Mouse (Mus musculus): ENCODE results near the gene Fras1. TPM values are rescaled to one million over a fixed set of nuclear protein-coding genes. Genes with fewer than 3 reads are reported as not detected.
A peak's percentile ranks its signal among the peaks of the same experiment; 100 is the strongest.

The Fras1 gene
- total and polyA plus RNA-seq, 2 experiments = 0.75 to 1.1 TPM

- Histone ChIP-seq H3K4me1 (ENCODE audit: control insufficient read depth, insufficient read depth, low read length) (peaks cover 2% of the 10 kb centered on the region; the same call in 1 of the 2 replicates), H3K36me3 (ENCODE audit: control insufficient read depth, insufficient read depth, low read length) (no peaks in the 10 kb centered on the region), H3K4me3 (ENCODE audit: insufficient read depth, low read depth, low read length) (no peak overlapping the region), H3K27ac (replicated peaks; ENCODE audit: insufficient read depth, low read depth, low read length) (no peak overlapping the region), H3K79me2 (ENCODE audit: control insufficient read depth, insufficient read depth, low read length) (no peaks in the 10 kb centered on the region), H3K27me3 (ENCODE audit: control insufficient read depth, insufficient read depth, low read length) (no peaks in the 10 kb centered on the region), H3K9ac (ENCODE audit: low read depth, low read length) (no peak overlapping the region)
- 81% methylated on average over 6 of the region's 6 CpGs for WGBS
- no peak for DNase-seq (ENCODE audit: extremely low read depth, low read depth, low spot score)
- TF ChIP-seq POLR2A (IDR thresholded peaks at IDR 0.05; ENCODE audit: extremely low read depth, insufficient read depth, low read length) (no peak), CTCF (IDR thresholded peaks at IDR 0.05; ENCODE audit: low read depth, low read length) (no peak)
Observed at GRCm38 (mm10) chr5:96516329-96516728, 142.6 kb downstream of the Fras1 start.

DNA sequence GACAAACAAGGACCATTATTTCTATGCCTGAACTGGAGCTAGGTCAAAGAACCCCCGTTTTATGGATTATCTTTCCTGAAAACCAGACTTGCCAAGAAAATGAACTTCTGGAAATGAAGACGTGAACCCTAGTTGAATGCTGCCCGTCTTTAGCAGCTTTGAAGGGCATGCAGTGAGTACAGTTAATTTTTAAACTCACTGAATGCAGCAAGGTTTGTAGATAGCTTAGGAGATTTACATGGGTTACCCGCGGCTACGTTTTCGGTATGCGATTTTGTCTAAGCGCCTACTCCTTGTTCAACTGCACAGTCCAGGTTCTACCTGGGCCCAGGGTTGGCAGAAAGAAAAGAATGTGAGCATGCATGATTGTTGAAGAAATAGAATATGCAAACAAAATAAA lies 147.8 kb downstream of the Fras1 start:
- peak; percentile 85 for DNase-seq (ENCODE audit: extremely low read depth, low read depth, low spot score)
- Histone ChIP-seq H3K4me1 (ENCODE audit: control insufficient read depth, insufficient read depth, low read length) (no peaks in the 10 kb centered on the region; the same call in 1 of the 2 replicates), H3K27me3 (ENCODE audit: control insufficient read depth, insufficient read depth, low read length) (no peaks in the 10 kb centered on the region), H3K79me2 (ENCODE audit: control insufficient read depth, insufficient read depth, low read length) (no peaks in the 10 kb centered on the region), H3K9ac (ENCODE audit: low read depth, low read length) (no peak overlapping the region), H3K4me3 (ENCODE audit: insufficient read depth, low read depth, low read length) (no peak overlapping the region), H3K36me3 (ENCODE audit: control insufficient read depth, insufficient read depth, low read length) (no peaks in the 10 kb centered on the region), H3K27ac (replicated peaks; ENCODE audit: insufficient read depth, low read depth, low read length) (no peak overlapping the region)
- TF ChIP-seq POLR2A (IDR thresholded peaks at IDR 0.05; ENCODE audit: extremely low read depth, insufficient read depth, low read length) (no peak), CTCF (IDR thresholded peaks at IDR 0.05; ENCODE audit: low read depth, low read length) (no peak)
- WGBS = 19% methylated on average over 9 of the region's 9 CpGs

- Histone ChIP-seq H3K36me3 (ENCODE audit: control insufficient read depth, insufficient read depth, low read length) (no peaks in the 10 kb centered on the region), H3K9ac (ENCODE audit: low read depth, low read length) (no peak overlapping the region), H3K27ac (replicated peaks; ENCODE audit: insufficient read depth, low read depth, low read length) (no peak overlapping the region), H3K27me3 (ENCODE audit: control insufficient read depth, insufficient read depth, low read length) (no peaks in the 10 kb centered on the region), H3K4me3 (ENCODE audit: insufficient read depth, low read depth, low read length) (no peak overlapping the region), H3K4me1 (ENCODE audit: control insufficient read depth, insufficient read depth, low read length) (no peaks in the 10 kb centered on the region; the same call in 1 of the 2 replicates), H3K79me2 (ENCODE audit: control insufficient read depth, insufficient read depth, low read length) (no peaks in the 10 kb centered on the region)
- TF ChIP-seq POLR2A (IDR thresholded peaks at IDR 0.05; ENCODE audit: extremely low read depth, insufficient read depth, low read length) (no peak), CTCF (IDR thresholded peaks at IDR 0.05; ENCODE audit: low read depth, low read length) (no peak)
- 83% methylated on average over 5 of the region's 5 CpGs for WGBS
- DNase-seq (ENCODE audit: extremely low read depth, low read depth, low spot score) = no peak
Observed at GRCm38 (mm10) chr5:96522909-96523409, 149.2 kb downstream of the Fras1 start.

DNA sequence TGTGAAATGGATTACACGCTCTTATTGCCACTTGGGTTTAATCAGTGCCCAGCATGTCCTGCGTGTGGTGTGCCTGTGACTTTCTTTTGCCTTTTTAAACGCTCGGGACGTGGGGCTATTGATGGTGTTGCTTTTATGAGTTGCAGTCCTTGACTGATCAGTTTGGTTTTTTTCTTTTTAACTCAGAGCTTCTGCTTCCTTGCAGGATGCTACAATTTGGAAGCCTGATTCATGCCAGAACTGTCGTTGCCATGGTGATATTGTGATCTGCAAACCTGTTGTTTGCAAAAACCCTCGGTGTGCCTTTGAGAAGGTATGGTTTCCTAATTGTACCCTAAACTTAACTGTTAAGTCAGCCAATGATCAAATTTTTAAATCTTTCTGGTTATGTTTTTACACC lies 154.5 kb downstream of the Fras1 start:
- TF ChIP-seq CTCF (IDR thresholded peaks at IDR 0.05; ENCODE audit: low read depth, low read length) = no peak
- no peak overlapping the region for H3K9ac ChIP-seq (ENCODE audit: low read depth, low read length)
- no peaks in the 10 kb centered on the region for H3K27me3 ChIP-seq (ENCODE audit: control insufficient read depth, insufficient read depth, low read length)
- H3K36me3 ChIP-seq (ENCODE audit: control insufficient read depth, insufficient read depth, low read length) = no peaks in the 10 kb centered on the region
- no peak overlapping the region for H3K27ac ChIP-seq (replicated peaks; ENCODE audit: insufficient read depth, low read depth, low read length)
- WGBS = 67% methylated on average over 7 of the region's 7 CpGs
- no peaks in the 10 kb centered on the region for H3K79me2 ChIP-seq (ENCODE audit: control insufficient read depth, insufficient read depth, low read length)
- DNase-seq (ENCODE audit: extremely low read depth, low read depth, low spot score) = no peak
- no peaks in the 10 kb centered on the region for H3K4me1 ChIP-seq (ENCODE audit: control insufficient read depth, insufficient read depth, low read length)
- no peak overlapping the region for H3K4me3 ChIP-seq (ENCODE audit: insufficient read depth, low read depth, low read length)

DNA sequence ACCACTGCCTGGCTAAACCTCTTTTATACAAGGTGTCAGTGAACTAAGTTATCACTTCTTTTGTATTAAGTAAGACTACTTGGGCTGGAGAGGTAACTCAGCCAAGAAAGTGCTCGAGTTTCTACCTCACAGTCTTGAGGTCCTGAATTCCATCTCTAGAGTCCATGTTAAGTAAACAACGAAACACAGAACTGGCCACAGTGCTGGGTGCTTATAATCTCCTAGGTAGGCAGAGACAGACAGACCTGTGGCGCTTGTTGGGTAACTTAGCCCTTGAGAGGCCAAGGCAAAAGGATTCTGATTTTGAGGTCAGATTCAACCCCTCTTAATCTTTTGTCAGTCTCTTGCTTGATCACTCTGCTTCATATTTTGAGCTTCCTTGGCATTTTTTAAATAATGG lies 156.8 kb downstream of the Fras1 start:
- 90% methylated on average over 3 of the region's 3 CpGs for WGBS
- TF ChIP-seq POLR2A (IDR thresholded peaks at IDR 0.05; ENCODE audit: extremely low read depth, insufficient read depth, low read length) (no peak), CTCF (IDR thresholded peaks at IDR 0.05; ENCODE audit: low read depth, low read length) (no peak)

GRCm38 (mm10) chr5:96531962-96532361 lies 158.2 kb downstream of the Fras1 start:
- H3K9ac ChIP-seq (ENCODE audit: low read depth, low read length) = no peak overlapping the region
- H3K4me1 ChIP-seq (ENCODE audit: control insufficient read depth, insufficient read depth, low read length) = peaks cover 6% of the 10 kb centered on the region
- H3K27ac ChIP-seq (replicated peaks; ENCODE audit: insufficient read depth, low read depth, low read length) = no peak overlapping the region
- DNase-seq (ENCODE audit: extremely low read depth, low read depth, low spot score) = no peak
- H3K36me3 ChIP-seq (ENCODE audit: control insufficient read depth, insufficient read depth, low read length) = no peaks in the 10 kb centered on the region
- TF ChIP-seq CTCF (IDR thresholded peaks at IDR 0.05; ENCODE audit: low read depth, low read length) (no peak), POLR2A (IDR thresholded peaks at IDR 0.05; ENCODE audit: extremely low read depth, insufficient read depth, low read length) (no peak)
- H3K27me3 ChIP-seq (ENCODE audit: control insufficient read depth, insufficient read depth, low read length) = no peaks in the 10 kb centered on the region
- H3K79me2 ChIP-seq (ENCODE audit: control insufficient read depth, insufficient read depth, low read length) = no peaks in the 10 kb centered on the region
- H3K4me3 ChIP-seq (ENCODE audit: insufficient read depth, low read depth, low read length) = no peak overlapping the region

More for the DNA sequence above, 156.8 kb downstream of the Fras1 start:
- DNase-seq (ENCODE audit: extremely low read depth, low read depth, low spot score) = no peak
- Histone ChIP-seq H3K4me3 (ENCODE audit: insufficient read depth, low read depth, low read length) (no peak overlapping the region), H3K27me3 (ENCODE audit: control insufficient read depth, insufficient read depth, low read length) (no peaks in the 10 kb centered on the region), H3K36me3 (ENCODE audit: control insufficient read depth, insufficient read depth, low read length) (no peaks in the 10 kb centered on the region), H3K9ac (ENCODE audit: low read depth, low read length) (no peak overlapping the region), H3K79me2 (ENCODE audit: control insufficient read depth, insufficient read depth, low read length) (no peaks in the 10 kb centered on the region), H3K27ac (replicated peaks; ENCODE audit: insufficient read depth, low read depth, low read length) (no peak overlapping the region), H3K4me1 (ENCODE audit: control insufficient read depth, insufficient read depth, low read length) (peaks cover 2% of the 10 kb centered on the region; the same call in 1 of the 2 replicates)
